Mouse (Mus musculus) kidney, postnatal 10 days (tissue): Measurements from ENCODE around the gene Bloc1s1.
A peak's percentile ranks its signal among the peaks of the same experiment; 100 is the strongest.

ENCODE experiments used
- DNase-seq: peaks from one replicate; pipeline ENCODE4 v3.0.0; 2021; ENCODE audit warnings: mixed read lengths

Gene Bloc1s1

GRCm38 (mm10) chr10:128931441-128931840 lies 7.6 kb upstream of the Bloc1s1 start:
- DNase-seq = no peak

DNA sequence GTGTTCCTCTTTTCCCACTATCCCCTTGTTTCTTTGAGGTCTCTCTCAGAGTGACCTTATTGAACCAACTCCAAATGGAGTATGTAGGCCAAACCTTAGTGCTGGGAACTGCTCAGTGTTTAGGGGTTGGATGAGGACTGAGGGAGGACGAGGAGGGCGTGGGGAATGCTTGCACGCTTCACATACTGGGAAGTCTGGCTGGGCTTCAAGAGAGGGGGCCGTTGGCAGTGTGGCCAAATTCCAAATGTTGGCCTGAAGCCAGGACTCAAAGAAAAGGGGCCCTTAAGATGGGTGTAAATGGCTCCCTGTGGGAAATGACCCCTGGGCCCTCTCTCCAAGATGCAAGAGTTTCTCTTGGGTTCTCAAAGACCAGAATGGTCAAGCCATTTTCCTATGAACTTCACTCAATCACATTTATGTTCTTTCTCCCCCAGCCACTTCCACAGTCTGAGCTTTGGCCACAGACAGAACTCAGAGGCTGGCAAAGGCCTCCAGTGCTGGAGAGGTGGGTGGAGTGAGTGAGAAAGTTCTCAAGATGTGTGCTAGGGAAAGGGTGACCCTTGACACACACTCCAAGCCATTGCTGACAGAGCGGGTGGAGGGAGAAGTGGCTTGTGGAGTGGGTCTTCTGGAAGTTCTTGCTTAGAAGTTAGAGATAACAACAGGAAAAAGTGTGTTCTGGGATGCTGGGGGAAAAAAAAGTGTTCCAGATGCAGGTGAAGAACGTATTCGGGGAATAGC lies 6.0 kb upstream of the Bloc1s1 start:
- no peak for DNase-seq

DNA sequence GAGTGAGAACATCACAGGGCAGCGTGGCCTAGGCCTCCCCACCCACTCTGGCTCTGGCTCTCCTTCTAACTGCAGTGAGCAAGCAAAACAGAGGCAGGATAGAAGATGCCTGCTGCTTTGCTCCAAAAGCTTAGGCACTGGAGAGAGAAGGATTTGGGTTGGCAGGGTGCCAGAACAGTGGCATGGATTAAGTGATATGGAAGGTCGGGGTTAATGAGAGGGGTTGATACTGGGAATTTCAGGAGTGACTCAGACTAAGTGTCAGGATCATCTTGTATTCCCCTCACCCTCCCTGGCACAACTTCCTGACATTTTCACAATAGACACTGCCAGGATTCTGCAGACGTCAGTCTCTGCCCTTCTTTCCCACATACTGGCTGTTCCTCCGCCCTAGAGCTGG lies 4.5 kb upstream of the Bloc1s1 start:
- DNase-seq = no peak

DNA sequence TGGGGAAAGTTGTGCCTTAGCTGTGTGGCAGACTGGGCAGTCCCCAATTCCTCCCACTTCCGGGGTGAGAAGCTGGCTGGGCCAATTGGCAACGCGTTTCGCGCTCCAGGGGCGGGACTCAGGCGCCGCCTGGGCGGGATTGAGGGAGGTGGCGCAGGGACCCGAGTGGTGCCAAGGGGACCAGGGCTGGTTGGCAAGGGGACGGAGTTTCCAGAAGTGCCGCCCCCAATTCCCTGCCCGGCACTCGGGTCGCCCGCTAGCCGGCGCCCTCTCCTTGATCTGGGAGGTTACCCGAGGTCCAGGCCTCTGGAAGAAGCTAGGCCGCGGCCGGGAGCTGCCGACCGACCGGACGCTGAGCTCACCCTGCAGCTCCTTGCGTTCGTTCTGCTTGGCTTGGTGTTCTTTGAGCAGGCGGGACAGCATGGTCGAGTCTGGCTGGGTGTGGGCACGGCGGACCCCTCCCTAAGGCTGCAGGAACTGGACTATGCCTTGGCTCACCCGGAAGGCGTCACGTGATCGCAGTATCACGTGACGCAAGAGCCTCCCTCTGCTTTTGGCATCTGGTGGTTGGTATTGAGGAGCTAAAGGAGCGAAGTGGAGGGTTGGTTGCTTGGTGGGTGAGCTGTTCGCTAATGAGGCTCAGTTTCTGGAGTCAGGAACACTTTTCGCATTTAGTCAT lies 683 bp downstream of the Bloc1s1 start:
- peak; percentile 96 for DNase-seq

DNA sequence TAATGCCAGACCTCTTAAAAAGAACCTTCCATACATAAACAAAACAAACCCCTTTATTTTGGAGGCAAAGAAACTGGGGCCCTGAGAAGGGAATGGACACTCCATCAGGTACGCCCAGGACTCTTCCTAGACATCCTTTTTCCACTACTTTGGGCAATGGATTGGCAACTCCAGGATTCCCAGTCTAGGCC lies 1.1 kb downstream of the Bloc1s1 start, which contains the start of gene Rdh5:
Gene Rdh5 (minus strand): TSS at position 67 of the 191 bp plus-strand sequence.
- no peak for DNase-seq

GRCm38 (mm10) chr10:128921883-128922821 lies 1.7 kb downstream of the Bloc1s1 start:
- no peak for DNase-seq

DNA sequence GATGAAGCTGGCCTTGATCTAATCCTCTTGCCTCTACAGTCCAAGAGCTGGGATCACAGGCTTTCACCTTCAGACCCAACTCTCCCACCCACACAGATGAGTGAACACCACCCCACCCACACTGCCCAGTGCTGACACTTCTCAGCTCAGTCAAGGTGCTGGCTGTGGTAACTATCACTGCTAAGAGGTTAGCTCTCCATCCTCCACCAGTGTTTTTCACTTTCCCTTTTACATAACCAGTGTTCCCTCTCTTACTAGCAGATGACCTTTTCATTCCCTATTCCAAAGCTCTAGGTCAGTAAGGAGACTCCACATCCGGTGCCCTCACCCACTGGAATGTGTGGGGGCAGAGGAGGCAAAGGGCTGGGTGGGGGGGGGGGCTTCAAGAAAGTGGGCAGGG lies 2.6 kb downstream of the Bloc1s1 start:
- DNase-seq = no peak

DNA sequence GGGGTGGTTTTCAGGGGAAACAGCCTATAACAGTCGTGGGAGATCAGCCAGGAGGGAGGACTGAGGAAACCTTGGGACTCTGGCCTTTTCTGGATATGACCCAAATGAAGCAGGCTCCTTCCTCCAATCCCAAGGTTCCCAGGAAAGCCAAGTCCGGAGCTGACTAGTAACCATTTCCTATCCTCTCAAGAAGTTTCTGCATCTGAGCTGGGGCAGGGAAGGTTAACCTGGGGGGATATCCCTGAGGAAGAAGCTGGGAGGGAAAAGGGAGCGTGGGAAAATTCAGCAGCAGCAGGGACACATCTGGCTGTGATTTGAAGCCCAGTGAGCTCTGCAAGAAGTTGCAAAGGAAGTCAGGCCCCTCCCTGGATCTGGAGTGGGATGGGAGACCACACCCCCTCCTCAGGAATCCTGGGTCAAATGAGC lies 3.1 kb downstream of the Bloc1s1 start:
- DNase-seq = peak; percentile 60

DNA sequence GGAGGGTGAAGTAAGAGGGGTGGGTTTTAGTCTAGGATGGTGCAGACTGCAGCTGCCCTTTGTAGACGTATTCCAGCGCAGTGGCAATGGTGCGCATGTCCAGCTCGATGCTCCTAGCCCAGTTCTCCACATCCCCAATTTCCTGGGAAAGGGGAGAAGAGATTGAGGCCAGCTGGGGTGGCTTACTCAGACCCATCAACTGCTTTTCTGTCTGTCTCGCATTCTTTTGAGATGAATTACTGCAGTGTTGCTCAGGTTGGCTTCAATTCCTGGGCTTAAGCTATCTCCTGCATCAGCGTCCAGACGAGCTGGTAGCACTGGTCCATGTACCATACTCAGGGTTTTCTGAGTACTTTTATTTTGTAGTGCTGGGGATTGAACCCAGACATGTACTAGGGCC lies 3.9 kb downstream of the Bloc1s1 start:
- no peak for DNase-seq

DNA sequence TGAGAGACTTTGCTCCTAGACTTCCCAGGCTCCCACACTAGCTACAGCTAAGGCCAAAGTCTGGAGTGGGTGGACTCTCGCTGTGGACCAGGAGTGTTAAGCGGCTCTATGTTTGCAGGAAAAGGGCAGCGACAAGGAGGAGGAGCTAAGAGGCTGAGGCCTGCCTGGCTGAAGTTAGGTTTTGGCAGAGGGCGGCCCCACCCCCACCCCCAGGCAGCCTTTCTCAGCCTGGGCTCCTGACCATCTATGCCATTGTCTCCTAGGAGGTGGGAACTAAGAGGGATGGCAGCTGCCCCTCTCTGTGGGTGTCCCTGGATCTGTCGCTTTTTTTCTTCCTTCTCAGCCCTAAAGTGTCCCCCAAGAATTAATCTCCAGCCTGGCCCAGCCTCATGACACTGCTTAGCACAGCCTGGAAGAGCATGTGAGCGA lies 4.6 kb downstream of the Bloc1s1 start:
- peak; percentile 79 for DNase-seq

DNA sequence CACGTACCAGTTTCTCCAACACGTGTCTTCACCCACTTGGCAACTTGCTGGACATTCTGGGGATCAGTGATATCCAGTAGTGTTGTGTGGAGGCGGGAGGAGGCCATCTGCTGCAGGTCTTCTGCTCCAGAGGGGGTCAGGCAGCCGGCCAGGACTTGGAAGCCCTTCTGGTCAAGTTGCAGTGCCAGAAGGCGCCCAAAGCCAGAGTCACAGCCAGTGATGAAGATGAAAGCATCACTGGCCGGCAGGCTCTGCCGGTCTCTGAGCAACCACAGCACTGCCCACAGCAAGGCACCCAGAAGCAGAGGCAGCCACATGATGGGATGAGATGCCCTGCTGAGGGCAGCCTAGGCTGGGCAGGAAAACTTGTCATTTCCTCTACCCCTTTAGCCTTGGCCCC lies 5.6 kb downstream of the Bloc1s1 start:
- DNase-seq = peak; percentile 56

DNA sequence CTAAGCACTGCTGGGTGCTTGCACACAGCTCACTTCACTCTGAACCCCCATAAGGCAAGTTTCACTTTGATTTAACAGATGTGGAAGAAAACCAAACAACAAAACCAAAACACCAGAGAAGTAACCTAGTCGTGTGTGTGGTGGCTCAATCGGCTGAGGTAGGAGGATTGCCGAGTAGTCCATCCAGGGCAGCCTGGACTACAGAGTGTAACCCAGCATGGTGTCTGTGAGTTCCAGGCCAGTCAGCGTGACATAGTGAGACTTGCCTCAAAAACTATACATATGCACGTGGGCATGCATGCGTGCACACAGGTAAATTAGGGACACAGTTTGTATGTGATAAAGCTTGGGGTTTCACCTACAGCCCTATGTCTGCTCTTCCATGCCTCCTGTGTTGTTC lies 6.4 kb downstream of the Bloc1s1 start:
- DNase-seq = no peak

- no peak for DNase-seq
Measured at GRCm38 (mm10) chr10:128916665-128917064, 7.2 kb downstream of the Bloc1s1 start.

GRCm38 (mm10) chr10:128915550-128915949 lies 8.3 kb downstream of the Bloc1s1 start:
- no peak for DNase-seq

GRCm38 (mm10) chr10:128913696-128914095 lies 10.1 kb downstream of the Bloc1s1 start:
- peak; percentile 48 for DNase-seq

- DNase-seq = peak; percentile 95
Measured at GRCm38 (mm10) chr10:128913219-128913618, 10.6 kb downstream of the Bloc1s1 start.

DNA sequence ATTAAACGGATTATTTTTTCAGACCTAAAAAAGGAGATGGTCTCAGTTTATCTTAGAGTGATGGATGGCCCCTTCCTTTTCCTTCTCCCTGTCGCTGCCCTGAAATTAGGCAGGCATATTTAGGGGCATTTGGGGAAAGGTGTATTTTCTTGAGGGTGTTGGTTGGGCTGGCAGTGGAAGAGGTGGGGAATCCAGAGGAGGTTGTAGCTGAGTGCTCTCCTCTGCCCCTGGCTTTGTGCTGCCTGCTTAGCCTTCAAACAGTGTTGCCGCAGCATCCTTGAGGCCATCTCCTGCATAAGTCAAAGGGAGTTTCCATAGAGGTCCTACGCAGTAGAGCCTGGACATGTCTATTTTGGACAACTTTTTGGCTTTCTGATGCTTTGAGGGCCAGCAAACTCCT lies 11.0 kb downstream of the Bloc1s1 start:
- DNase-seq = no peak

DNA sequence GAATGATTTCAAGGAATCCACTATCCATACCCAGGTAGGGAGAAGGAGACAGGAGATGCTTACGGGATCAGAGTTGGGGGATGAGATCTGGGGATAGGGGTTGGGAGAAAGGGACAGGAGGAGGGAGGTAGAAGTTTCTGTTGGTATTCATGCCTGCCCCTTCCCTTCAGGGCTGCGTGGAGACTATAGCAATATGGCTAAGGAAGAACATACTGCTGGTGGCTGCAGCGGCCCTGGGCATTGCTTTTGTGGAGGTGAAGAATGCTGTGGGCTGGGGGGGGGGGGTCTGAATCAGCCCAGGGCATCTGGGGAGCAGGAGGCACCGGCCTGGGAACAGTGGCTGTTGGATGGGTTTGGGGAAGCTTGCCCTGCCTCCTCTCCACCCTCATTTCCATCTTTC lies 11.6 kb downstream of the Bloc1s1 start:
- DNase-seq = no peak

DNA sequence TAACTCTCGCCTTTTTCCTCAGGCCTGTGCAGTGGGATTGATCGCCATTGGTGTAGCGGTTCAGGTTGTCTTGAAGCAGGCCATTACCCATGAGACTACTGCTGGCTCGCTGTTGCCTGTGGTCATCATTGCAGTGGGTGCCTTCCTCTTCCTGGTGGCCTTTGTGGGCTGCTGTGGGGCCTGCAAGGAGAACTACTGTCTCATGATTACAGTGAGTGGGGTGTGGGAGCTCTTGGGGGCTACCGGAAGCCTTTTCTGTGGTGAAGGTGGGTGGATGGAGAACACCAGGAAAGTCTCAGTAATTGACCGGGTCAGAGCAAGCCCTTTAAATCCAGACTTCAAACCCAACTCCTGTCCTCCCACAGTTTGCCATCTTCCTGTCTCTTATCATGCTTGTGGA lies 12.4 kb downstream of the Bloc1s1 start:
- no peak for DNase-seq

DNA sequence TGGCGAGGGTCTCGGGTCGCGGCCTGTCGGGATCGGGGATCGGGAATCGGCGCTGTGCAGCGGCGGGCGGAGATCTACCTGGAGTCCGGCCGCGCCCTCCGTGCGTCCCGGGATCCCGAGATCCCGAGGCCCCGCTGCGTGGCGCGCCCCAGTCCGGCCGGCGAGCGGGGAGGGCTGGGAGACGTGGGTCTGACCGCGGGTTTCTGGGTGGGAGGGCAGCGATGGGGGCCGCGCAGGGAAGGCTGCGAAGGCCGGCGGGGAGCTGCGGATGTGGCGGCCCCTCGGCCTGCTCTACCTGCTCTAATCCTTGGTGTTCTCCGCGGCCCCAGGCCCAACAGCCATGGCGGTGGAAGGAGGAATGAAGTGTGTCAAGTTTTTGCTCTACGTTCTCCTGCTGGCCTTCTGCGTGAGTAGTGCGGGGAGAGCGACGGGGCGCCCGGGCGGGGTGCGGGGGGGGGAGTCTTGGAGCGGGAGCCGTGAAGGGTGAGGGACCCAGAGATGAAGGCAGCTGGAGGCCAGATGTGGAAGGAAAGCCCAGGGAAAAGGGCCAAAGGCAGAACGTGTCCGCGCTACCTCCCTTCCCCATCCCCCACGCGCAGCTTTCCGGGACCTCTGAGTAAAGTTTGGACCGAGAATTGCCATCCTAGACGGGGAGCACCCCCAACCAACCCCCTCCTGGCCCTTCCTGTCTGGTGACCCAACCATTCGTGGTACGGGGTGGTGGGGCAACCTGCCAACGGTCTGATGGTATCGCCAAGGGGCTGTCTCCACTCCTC lies 13.6 kb downstream of the Bloc1s1 start:
- peak; percentile 80 for DNase-seq

- peak; percentile 95 for DNase-seq
Measured at GRCm38 (mm10) chr10:128909567-128910028, 14.2 kb downstream of the Bloc1s1 start.

- DNase-seq = peak; percentile 58
Measured at GRCm38 (mm10) chr10:128908778-128909448, 14.9 kb downstream of the Bloc1s1 start.
